Comparison of ENCODE assay signal across 22 mouse cellular contexts in the genomic region with DNA sequence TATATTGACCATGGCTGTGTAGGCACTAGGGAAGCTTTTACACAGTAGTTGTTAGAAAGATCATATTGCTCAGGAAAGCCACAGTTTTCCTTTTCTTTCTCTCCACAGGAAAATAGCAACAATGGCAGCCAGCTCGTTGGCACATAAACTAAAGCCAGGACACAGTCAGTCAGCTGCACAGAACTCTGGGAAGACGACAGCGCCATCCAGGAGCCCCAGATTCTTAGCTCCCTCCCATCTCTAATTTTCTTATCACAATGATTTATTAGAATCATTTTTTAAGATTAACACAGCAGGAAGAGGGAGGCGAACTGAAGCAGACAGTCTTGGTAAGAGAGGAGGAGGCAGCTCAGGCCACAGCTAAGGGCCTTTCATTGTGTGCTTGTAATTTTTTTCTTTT.
"Had no signal": no experiment of that assay in that cellular context is flagged by ENCODE, and none has a peak within 500 bp of the region (broad histone marks: within the 10 kb centered on the region; RNA-seq: fewer than 3 reads in every experiment).

No protein-coding gene starts in this region.

- H3K27me3 ChIP-seq: limb, embryonic 13.5 days; liver, embryonic 12.5 days; liver, embryonic 15.5 days; lung, embryonic 15.5 days; midbrain, embryonic 12.5 days; midbrain, embryonic 15.5 days; neural tube, embryonic 12.5 days; neural tube, embryonic 15.5 days had no signal

- H3K4me3 ChIP-seq: layer of hippocampus, adult 2 months; limb, embryonic 10.5 days; limb, embryonic 13.5 days; liver, embryonic 12.5 days; liver, embryonic 15.5 days; lung, embryonic 15.5 days; midbrain, embryonic 12.5 days; midbrain, embryonic 15.5 days; neural tube, embryonic 12.5 days; neural tube, embryonic 15.5 days had no signal

- H3K4me2 ChIP-seq: limb, embryonic 13.5 days; liver, embryonic 12.5 days; liver, embryonic 15.5 days; lung, embryonic 15.5 days; midbrain, embryonic 12.5 days; midbrain, embryonic 15.5 days; neural tube, embryonic 12.5 days; neural tube, embryonic 15.5 days had no signal

- H3K9ac ChIP-seq: limb, embryonic 13.5 days; liver, embryonic 12.5 days; liver, embryonic 15.5 days; lung, embryonic 15.5 days; midbrain, embryonic 12.5 days; midbrain, embryonic 15.5 days; neural tube, embryonic 12.5 days; neural tube, embryonic 15.5 days had no signal

- H3K9me3 ChIP-seq: limb, embryonic 10.5 days; liver, embryonic 12.5 days; liver, embryonic 15.5 days; lung, embryonic 15.5 days; midbrain, embryonic 12.5 days; midbrain, embryonic 15.5 days; neural tube, embryonic 12.5 days; neural tube, embryonic 15.5 days had no signal

- ATAC-seq: inflammation-experienced regulatory T-cells, adult 6 months; intestine, embryonic 16.5 days; liver, embryonic 12.5 days; midbrain, embryonic 15.5 days had no signal

- H3K27ac ChIP-seq: layer of hippocampus, adult 2 months; limb, embryonic 10.5 days; limb, embryonic 13.5 days; liver, embryonic 12.5 days; liver, embryonic 15.5 days; lung, embryonic 15.5 days; midbrain, embryonic 12.5 days; midbrain, embryonic 15.5 days; neural tube, embryonic 12.5 days; neural tube, embryonic 15.5 days had no signal

- H3K36me3 ChIP-seq: limb, embryonic 10.5 days; limb, embryonic 13.5 days; liver, embryonic 12.5 days; liver, embryonic 15.5 days; lung, embryonic 15.5 days; midbrain, embryonic 12.5 days; midbrain, embryonic 15.5 days; neural tube, embryonic 12.5 days; neural tube, embryonic 15.5 days had no signal

- H3K4me1 ChIP-seq: midbrain, embryonic 15.5 days had no signal

- DNase-seq: layer of hippocampus, adult 9-11 months; liver; lung, adult 18-20 months; lung, postnatal 10 days; lung, postnatal 36 days; retina, postnatal 1 day; right cerebral cortex, postnatal 25 days; spleen, adult 18-20 months; thymus, adult 18-20 months; thymus, postnatal 36 days had no signal
